Mouse (Mus musculus): ENCODE measurements around the gene Zfp830. TPM values are rescaled to one million over a fixed set of nuclear protein-coding genes. Genes with fewer than 3 reads are reported as not detected.

Gene Zfp830
- total RNA-seq (2021) = 10 to 100 TPM; 15.2 to 18.2 TPM
- long read RNA-seq, transcript Zfp830-201 (1 exons, 1,591 nt) = major isoform, 17 of 17 reads
- long read RNA-seq, partial matches to known transcripts = 0 of 17 reads
- long read RNA-seq, other reads (novel, unspliced or antisense) = 0 of 17 reads

- peak; percentile 85 to 96 for DNase-seq (ENCODE audit: low spot score in 2 of 2)
Measured at GRCm38 (mm10) chr11:82763742-82764437, at the start of gene Zfp830, which contains the start of gene Cct6b. TSS of gene Zfp830 (plus strand) at chr11:82764345. TSS of gene Cct6b (minus strand) at chr11:82764321.

- no peak for DNase-seq (ENCODE audit: low spot score in 2 of 2)
Measured at GRCm38 (mm10) chr11:82719294-82719693, 44.9 kb upstream of the Zfp830 start.

- DNase-seq (ENCODE audit: low spot score in 2 of 2) = no peak
Measured at GRCm38 (mm10) chr11:82726862-82727261, 37.3 kb upstream of the Zfp830 start.

- no peak for DNase-seq (ENCODE audit: low spot score in 2 of 2)
Measured at GRCm38 (mm10) chr11:82734227-82734626, 29.9 kb upstream of the Zfp830 start.

- DNase-seq (ENCODE audit: low spot score in 2 of 2) = no peak
Measured at GRCm38 (mm10) chr11:82739006-82739405, 25.1 kb upstream of the Zfp830 start.

GRCm38 (mm10) chr11:82746138-82746537 is 18.0 kb upstream of the Zfp830 start:
- DNase-seq (ENCODE audit: low spot score in 2 of 2) = peak in 1 of 2 experiments; percentile 19

- no peak for DNase-seq (ENCODE audit: low spot score in 2 of 2)
Measured at GRCm38 (mm10) chr11:82746857-82747366, 17.2 kb upstream of the Zfp830 start.

- DNase-seq (ENCODE audit: low spot score in 2 of 2) = no peak
Measured at GRCm38 (mm10) chr11:82752349-82753115, 11.6 kb upstream of the Zfp830 start.

GRCm38 (mm10) chr11:82755919-82756318 is 8.2 kb upstream of the Zfp830 start:
- DNase-seq (ENCODE audit: low spot score in 2 of 2) = no peak

GRCm38 (mm10) chr11:82762286-82762829 is 1.8 kb upstream of the Zfp830 start:
- no peak for DNase-seq (ENCODE audit: low spot score in 2 of 2)

- no peak for DNase-seq (ENCODE audit: low spot score in 2 of 2)
Measured at GRCm38 (mm10) chr11:82763261-82763660, 884 bp upstream of the Zfp830 start.

- DNase-seq (ENCODE audit: low spot score in 2 of 2) = no peak
Measured at GRCm38 (mm10) chr11:82764438-82764924, 336 bp downstream of the Zfp830 start.

- DNase-seq (ENCODE audit: low spot score in 2 of 2) = no peak
Measured at GRCm38 (mm10) chr11:82780134-82780533, 16.0 kb downstream of the Zfp830 start.

GRCm38 (mm10) chr11:82780983-82781903 is 17.1 kb downstream of the Zfp830 start, which contains the start of gene Lig3:
TSS of gene Lig3 (plus strand) at chr11:82781108.
- peak; percentile 88 to 96 for DNase-seq (ENCODE audit: low spot score in 2 of 2)

GRCm38 (mm10) chr11:82782197-82782596 is 18.1 kb downstream of the Zfp830 start:
- DNase-seq (ENCODE audit: low spot score in 2 of 2) = no peak

GRCm38 (mm10) chr11:82783453-82783852 is 19.3 kb downstream of the Zfp830 start:
- no peak for DNase-seq (ENCODE audit: low spot score in 2 of 2)

GRCm38 (mm10) chr11:82806656-82807055 is 42.5 kb downstream of the Zfp830 start:
- no peak for DNase-seq (ENCODE audit: low spot score in 2 of 2)

GRCm38 (mm10) chr11:82807370-82807769 is 43.2 kb downstream of the Zfp830 start:
- no peak for DNase-seq (ENCODE audit: low spot score in 2 of 2)

- DNase-seq (ENCODE audit: low spot score in 2 of 2) = no peak
Measured at GRCm38 (mm10) chr11:82808485-82808884, 44.3 kb downstream of the Zfp830 start.
